Comparison of ENCODE assay signal across 13 mouse cellular contexts in the genomic region with DNA sequence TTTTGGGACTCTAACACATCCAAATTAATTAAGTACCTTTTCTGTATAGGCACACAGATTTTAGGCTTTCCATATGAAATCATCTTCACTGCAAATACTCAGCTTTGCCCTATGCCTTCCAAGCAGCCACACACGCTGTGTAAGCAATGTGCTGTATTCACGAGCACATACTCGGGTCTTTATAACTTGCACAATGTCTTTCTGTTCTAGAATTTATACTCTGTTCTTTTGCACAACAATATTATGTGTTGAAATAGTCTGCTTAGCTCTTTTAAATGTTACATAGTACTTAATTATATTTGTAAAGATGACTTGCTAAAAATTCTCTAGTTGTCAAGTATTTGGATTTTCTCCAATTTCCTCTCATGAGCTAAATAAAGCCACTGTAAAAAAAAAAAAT. TPM values are rescaled to one million over a fixed set of nuclear protein-coding genes. Genes with fewer than 3 reads are reported as not detected.
"Had no signal": no experiment of that assay in that cellular context is flagged by ENCODE, and none has a peak within 500 bp of the region (broad histone marks: within the 10 kb centered on the region; RNA-seq: fewer than 3 reads in every experiment).

No protein-coding gene starts in this region.

- DNase-seq: kidney, adult 18-20 months; kidney, postnatal 14 days; midbrain, embryonic 14.5 days; spleen, adult 18-20 months; thymus, adult 18-20 months; thymus, postnatal 14 days had no signal

- H3K9me3 ChIP-seq: limb, embryonic 15.5 days; liver, embryonic 12.5 days; midbrain, embryonic 10.5 days; neural tube, embryonic 15.5 days had no signal

- H3K27ac ChIP-seq: limb, embryonic 15.5 days; liver, embryonic 12.5 days; midbrain, embryonic 10.5 days; neural tube, embryonic 15.5 days had no signal

- H3K36me3 ChIP-seq: limb, embryonic 15.5 days; liver, embryonic 12.5 days; midbrain, embryonic 10.5 days; neural tube, embryonic 15.5 days had no signal

- H3K9ac ChIP-seq: limb, embryonic 15.5 days; liver, embryonic 12.5 days; neural tube, embryonic 15.5 days had no signal

- H3K27me3 ChIP-seq: limb, embryonic 15.5 days; liver, embryonic 12.5 days; neural tube, embryonic 15.5 days had no signal

- H3K4me2 ChIP-seq: limb, embryonic 15.5 days; liver, embryonic 12.5 days; neural tube, embryonic 15.5 days had no signal

- ATAC-seq: liver, embryonic 12.5 days had no signal

- H3K4me1 ChIP-seq: liver, embryonic 12.5 days; midbrain, embryonic 10.5 days; neural tube, embryonic 15.5 days had no signal

- H3K4me3 ChIP-seq: limb, embryonic 15.5 days; liver, embryonic 12.5 days; midbrain, embryonic 10.5 days; myocyte; neural tube, embryonic 15.5 days had no signal

RNA-seq across cellular contexts. Expression of a gene that starts 29.8 kb away (rescaled TPM):
- total RNA-seq: megakaryocyte, adult 5-6 weeks had no signal
- polyA plus RNA-seq: kidney, embryonic 14.5 days; liver, embryonic 12.5 days; midbrain, embryonic 10.5 days; midbrain, embryonic 14.5 days had no signal
